Mouse (Mus musculus) lung, postnatal 0 days (tissue): Measurements from ENCODE around the gene Gnptab.

Source experiments
- CTCF ChIP-seq: IDR thresholded peaks from 2 replicates; pipeline ENCODE4 v1.5.1; 2016; ENCODE audit warnings: antibody characterized with exemption, mild to moderate bottlenecking
- EP300 ChIP-seq: IDR thresholded peaks from 2 replicates; pipeline ENCODE4 v1.6.1; 2016; ENCODE audit warnings: antibody characterized with exemption, mild to moderate bottlenecking, control low read depth

- TF ChIP-seq CTCF, result no peak
- TF ChIP-seq EP300, result peak; percentile 58
Observed at GRCm38 (mm10) chr10:88351411-88352103, 27.4 kb upstream of the Gnptab start.
